Mouse (Mus musculus) limb, embryonic 14.5 days (tissue): ENCODE results near the gene Gpc5. TPM values are rescaled to one million over a fixed set of nuclear protein-coding genes. Genes with fewer than 3 reads are reported as not detected.

Source experiments
- ATAC-seq: fragments of 200-750 bp; cut with Nextera tagmentation; 2 replicates; pipeline ENCODE4 v1.8.0; 2017; ENCODE audit warnings: low read depth, moderate number of reproducible peaks, moderate TSS enrichment; ENCODE audit not compliant: low FRiP score
- DNase-seq: peaks from one replicate; pipeline ENCODE4 v3.0.0-alpha.2; 2015; ENCODE audit warnings: low spot score
- H3K27ac ChIP-seq: fragments of 300-500 bp; sonication (generic); replicated peaks from 2 replicates; pipeline ENCODE4 v1.5.1; 2014; ENCODE audit warnings: low read depth, mild to moderate bottlenecking, low read length, moderate library complexity, mixed read lengths
- H3K27me3 ChIP-seq: fragments of 300-500 bp; sonication (generic); 2 replicates; pipeline ENCODE4 v1.6.1; 2014; ENCODE audit warnings: low read length, mixed read lengths; ENCODE audit not compliant: control insufficient read depth, insufficient read depth
- H3K36me3 ChIP-seq: fragments of 300-500 bp; sonication (generic); 2 replicates; pipeline ENCODE4 v1.6.1; 2014; ENCODE audit warnings: mild to moderate bottlenecking, low read length, moderate library complexity, mixed read lengths; ENCODE audit not compliant: control insufficient read depth, insufficient read depth
- H3K4me1 ChIP-seq: fragments of 300-500 bp; sonication (generic); 2 replicates; pipeline ENCODE4 v1.6.1; 2014; ENCODE audit warnings: antibody characterized with exemption, low read length, mixed read lengths; ENCODE audit not compliant: control insufficient read depth, insufficient read depth
- H3K4me2 ChIP-seq: fragments of 300-500 bp; sonication (generic); replicated peaks from 2 replicates; pipeline ENCODE4 v1.6.1; 2014; ENCODE audit warnings: low read depth, mild to moderate bottlenecking, low read length, moderate library complexity; ENCODE audit not compliant: severe bottlenecking
- H3K4me3 ChIP-seq: fragments of 300-500 bp; sonication (generic); replicated peaks from 2 replicates; pipeline ENCODE4 v1.5.1; 2014; ENCODE audit warnings: low read length
- H3K9ac ChIP-seq: fragments of 300-500 bp; sonication (generic); 2 replicates; pipeline ENCODE4 v1.6.1; 2014; ENCODE audit warnings: mild to moderate bottlenecking, low read depth, low read length, moderate library complexity; ENCODE audit not compliant: severe bottlenecking
- H3K9me3 ChIP-seq: fragments of 300-500 bp; sonication (generic); 2 replicates; pipeline ENCODE4 v1.6.1; 2016; ENCODE audit warnings: low read length; ENCODE audit not compliant: control insufficient read depth
- POLR2A ChIP-seq: fragments of 200-500 bp; IDR thresholded peaks from 2 replicates; pipeline ENCODE4 v1.8.0; 2012; ENCODE audit warnings: inconsistent platforms, mild to moderate bottlenecking, moderate library complexity, borderline replicate concordance; ENCODE audit not compliant: insufficient read depth, insufficient read length; ENCODE audit errors: extremely low read depth
- WGBS: fragments of 180-500 bp; shearing (Covaris S2); extraction: QIAGEN DNeasy Blood & Tissue Kit; methylation state at CpG from one replicate; pipeline ENCODE4 v1.1.7; 2014; 5-methylcytosine and 5-hydroxymethylcytosine counted together
- polyA plus RNA-seq, 2 experiments: library from polyadenylated mRNA; depleted of rRNA in 1 of 2; stranded (reverse) in 1 of 2; unstranded in 1 of 2; fragments of >200 nt; fragmentation: Nextera tagmentation in 1 of 2; extraction: Ambion mirVana in 1 of 2; gene quantifications; 2 replicates each; pipeline versions ENCODE4 v1.2.1 to v1.2.3; 2012 to 2014

Gene Gpc5
- polyA plus RNA-seq, 2 experiments: 0.78 to 1.4 TPM

DNA sequence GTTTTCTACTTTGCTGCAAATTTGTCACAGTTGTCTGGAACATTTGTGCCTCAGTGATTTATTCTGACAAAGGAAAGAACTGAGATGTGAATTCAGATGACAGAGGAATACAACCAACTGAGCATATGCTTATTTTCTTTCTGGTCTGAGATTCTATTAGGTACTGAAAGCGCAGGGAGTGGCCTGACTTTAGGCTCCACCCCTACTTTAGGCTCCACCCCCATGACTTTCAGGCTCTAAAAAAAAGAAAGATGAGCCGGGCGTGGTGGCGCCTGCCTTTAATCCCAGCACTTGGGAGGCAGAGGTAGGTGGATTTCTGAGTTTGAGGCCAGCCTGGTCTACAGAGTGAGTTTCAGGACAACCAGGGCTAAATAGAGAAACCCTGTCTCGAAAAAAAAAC, 87.9 kb downstream of the Gpc5 start:
- no peak for ATAC-seq
- H3K9me3 ChIP-seq: no peaks in the 10 kb centered on the region
- no peak overlapping the region for H3K4me2 ChIP-seq
- DNase-seq: no peak
- 86% methylated on average over 5 of the region's 5 CpGs for WGBS
- H3K27ac ChIP-seq: no peak overlapping the region
- H3K4me1 ChIP-seq: no peaks in the 10 kb centered on the region
- no peaks in the 10 kb centered on the region for H3K36me3 ChIP-seq
- no peak for TF ChIP-seq POLR2A
- no peaks in the 10 kb centered on the region for H3K27me3 ChIP-seq
- no peak overlapping the region for H3K9ac ChIP-seq
- no peak overlapping the region for H3K4me3 ChIP-seq

GRCm38 (mm10) chr14:115188256-115188655, 96.2 kb downstream of the Gpc5 start:
- Histone ChIP-seq H3K9me3 (no peaks in the 10 kb centered on the region), H3K9ac (no peak overlapping the region), H3K4me1 (no peaks in the 10 kb centered on the region), H3K27me3 (no peaks in the 10 kb centered on the region), H3K27ac (no peak overlapping the region), H3K36me3 (no peaks in the 10 kb centered on the region), H3K4me3 (no peak overlapping the region), H3K4me2 (no peak overlapping the region)
- ATAC-seq (no peak), DNase-seq (no peak)
- WGBS: 79% methylated on average over 8 of the region's 8 CpGs
- no peak for TF ChIP-seq POLR2A

DNA sequence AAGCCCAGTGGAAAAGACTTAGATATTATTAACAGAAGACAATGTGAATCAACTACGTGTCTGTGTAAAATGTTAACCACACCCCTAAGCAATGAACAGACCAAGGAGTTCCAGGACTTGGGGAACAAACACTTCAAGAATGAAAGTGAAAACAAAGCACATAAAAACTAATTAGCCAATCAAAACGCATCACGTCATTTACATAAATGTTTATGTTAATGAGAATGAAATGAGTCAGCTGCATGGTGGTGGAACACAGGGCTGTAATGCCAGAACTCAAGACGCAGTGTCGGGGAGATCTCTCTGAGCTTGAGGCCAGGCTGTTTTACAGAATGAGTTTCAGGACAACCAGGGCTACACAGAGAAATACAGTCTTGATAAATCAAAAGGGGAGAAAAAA, 136.1 kb downstream of the Gpc5 start:
- Histone ChIP-seq H3K9me3 (no peaks in the 10 kb centered on the region), H3K27ac (no peak overlapping the region), H3K4me3 (no peak overlapping the region), H3K27me3 (no peaks in the 10 kb centered on the region), H3K36me3 (no peaks in the 10 kb centered on the region), H3K9ac (no peak overlapping the region), H3K4me1 (no peaks in the 10 kb centered on the region), H3K4me2 (no peak overlapping the region)
- ATAC-seq: no peak
- no peak for DNase-seq
- 80% methylated on average over 5 of the region's 5 CpGs for WGBS
- no peak for TF ChIP-seq POLR2A

DNA sequence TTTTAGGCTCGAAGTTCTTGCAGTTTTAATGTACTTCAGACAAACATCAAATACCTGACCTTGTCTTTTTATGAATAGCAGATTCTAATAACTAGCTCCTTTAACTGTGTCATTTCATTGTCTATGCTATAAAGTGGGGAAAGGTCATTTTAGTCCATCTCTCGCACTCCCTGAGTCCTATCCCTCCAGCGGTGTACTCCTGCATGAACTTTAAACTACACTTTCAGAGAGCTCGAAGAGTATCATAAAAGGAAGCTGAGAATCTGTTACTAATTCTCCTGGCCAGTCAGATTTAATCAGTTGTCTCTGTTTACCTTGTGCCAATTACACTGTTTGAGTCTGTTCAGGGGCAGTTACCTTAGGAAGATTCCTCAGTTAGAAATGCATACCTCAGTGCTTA, 144.4 kb downstream of the Gpc5 start:
- H3K9ac ChIP-seq: no peak overlapping the region
- no peak overlapping the region for H3K4me2 ChIP-seq
- no peak overlapping the region for H3K4me3 ChIP-seq
- H3K27me3 ChIP-seq: no peaks in the 10 kb centered on the region
- no peak overlapping the region for H3K27ac ChIP-seq
- WGBS: 39% methylated on average over 4 of the region's 4 CpGs
- ATAC-seq (no peak), DNase-seq (no peak)
- no peak for TF ChIP-seq POLR2A
- H3K4me1 ChIP-seq: no peaks in the 10 kb centered on the region
- no peaks in the 10 kb centered on the region for H3K9me3 ChIP-seq
- H3K36me3 ChIP-seq: no peaks in the 10 kb centered on the region

- H3K27me3 ChIP-seq: no peaks in the 10 kb centered on the region
- no peak overlapping the region for H3K9ac ChIP-seq
- no peak overlapping the region for H3K4me3 ChIP-seq
- ATAC-seq (no peak), DNase-seq (no peak)
- TF ChIP-seq POLR2A: no peak
- H3K4me2 ChIP-seq: no peak overlapping the region
- H3K9me3 ChIP-seq: no peaks in the 10 kb centered on the region
- no peaks in the 10 kb centered on the region for H3K36me3 ChIP-seq
- H3K27ac ChIP-seq: no peak overlapping the region
- 79% methylated on average over 4 of the region's 4 CpGs for WGBS
- no peaks in the 10 kb centered on the region for H3K4me1 ChIP-seq
These were observed 148.8 kb downstream of the Gpc5 start for GRCm38 (mm10) chr14:115240621-115241373.
